Mouse (Mus musculus) neural tube, embryonic 12.5 days (tissue): ENCODE results near the gene Ankfn1. TPM values are rescaled to one million over a fixed set of nuclear protein-coding genes. Genes with fewer than 3 reads are reported as not detected.

Experiments used
- ATAC-seq: fragments of 200-750 bp; cut with Nextera tagmentation; 2 replicates; pipeline ENCODE4 v1.8.0; 2017; ENCODE audit warnings: low read depth, mild to moderate bottlenecking, moderate TSS enrichment, moderate library complexity; ENCODE audit not compliant: low FRiP score
- H3K27ac ChIP-seq: fragments of 300-500 bp; sonication (generic); 2 replicates; pipeline ENCODE4 v1.5.1; 2016
- H3K27me3 ChIP-seq: fragments of 300-500 bp; sonication (generic); replicated peaks from 2 replicates; pipeline ENCODE4 v1.6.1; 2016; ENCODE audit warnings: mild to moderate bottlenecking
- H3K36me3 ChIP-seq: fragments of 300-500 bp; sonication (generic); 2 replicates; pipeline ENCODE4 v1.6.1; 2016; ENCODE audit warnings: mild to moderate bottlenecking
- H3K4me1 ChIP-seq: fragments of 300-500 bp; sonication (generic); 2 replicates; pipeline ENCODE4 v1.6.1; 2016
- H3K4me2 ChIP-seq: fragments of 300-500 bp; sonication (generic); replicated peaks from 2 replicates; pipeline ENCODE4 v1.6.1; 2016; ENCODE audit warnings: mild to moderate bottlenecking
- H3K4me3 ChIP-seq: fragments of 300-500 bp; sonication (generic); 2 replicates; pipeline ENCODE4 v1.5.1; 2016
- H3K9ac ChIP-seq: fragments of 300-500 bp; sonication (generic); 2 replicates; pipeline ENCODE4 v1.6.1; 2016; ENCODE audit warnings: mild to moderate bottlenecking
- H3K9me3 ChIP-seq: fragments of 300-500 bp; sonication (generic); 2 replicates; pipeline ENCODE4 v1.6.1; 2016; ENCODE audit warnings: mild to moderate bottlenecking
- WGBS: fragments of 180-500 bp; shearing (Covaris S2); methylation state at CpG from one replicate; pipeline ENCODE4 v1.1.7; 2016; 5-methylcytosine and 5-hydroxymethylcytosine counted together
- polyA plus RNA-seq: library from polyadenylated mRNA; unstranded; fragments of >200 nt; fragmentation: Nextera tagmentation; extraction: Ambion mirVana; gene quantifications from 2 replicates; pipeline ENCODE4 v1.2.1, GENCODE M21; 2016

Ankfn1 gene
- polyA plus RNA-seq, 1 experiment from 2014 or later, result 1.2 TPM

GRCm38 (mm10) chr11:89501796-89502195 lies 275.7 kb downstream of the Ankfn1 start:
- Histone ChIP-seq H3K4me3 (no peak overlapping the region), H3K4me2 (no peak overlapping the region), H3K27ac (no peak overlapping the region), H3K27me3 (no peaks in the 10 kb centered on the region), H3K9ac (no peak overlapping the region), H3K36me3 (no peaks in the 10 kb centered on the region), H3K9me3 (no peaks in the 10 kb centered on the region), H3K4me1 (peaks cover 7% of the 10 kb centered on the region; the same call in 1 of the 2 replicates)
- ATAC-seq, result no peak
- WGBS, result 45% methylated on average over 7 of the region's 7 CpGs

DNA sequence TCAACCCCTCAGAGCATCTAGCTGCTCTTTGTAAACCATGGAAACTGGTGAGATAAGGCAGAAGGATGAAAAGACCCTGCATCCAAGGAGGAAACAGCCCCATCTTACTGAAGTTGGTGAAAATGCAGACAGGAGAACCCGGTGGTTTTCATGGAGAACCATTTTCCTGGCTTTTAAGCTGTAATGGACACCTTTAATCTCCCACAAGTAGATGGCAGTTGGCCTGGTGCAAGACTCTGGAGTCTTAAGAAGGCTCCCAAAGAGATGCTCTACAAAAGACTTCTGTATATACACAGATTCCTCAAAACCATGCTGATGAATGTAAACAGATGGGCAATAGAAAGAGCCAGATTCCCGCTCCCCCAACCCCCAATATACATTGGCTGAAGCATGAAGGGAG lies 276.5 kb downstream of the Ankfn1 start:
- WGBS, result 88% methylated on average over 2 of the region's 2 CpGs
- Histone ChIP-seq H3K36me3 (no peaks in the 10 kb centered on the region), H3K4me2 (no peak overlapping the region), H3K27me3 (no peaks in the 10 kb centered on the region), H3K4me1 (peaks cover 2% of the 10 kb centered on the region; the same call in 1 of the 2 replicates), H3K4me3 (no peak overlapping the region), H3K9me3 (no peaks in the 10 kb centered on the region), H3K9ac (no peak overlapping the region), H3K27ac (no peak overlapping the region)
- no peak for ATAC-seq

- no peak overlapping the region for H3K4me3 ChIP-seq
- no peak overlapping the region for H3K27ac ChIP-seq
- no peaks in the 10 kb centered on the region for H3K9me3 ChIP-seq
- no peaks in the 10 kb centered on the region for H3K27me3 ChIP-seq
- H3K4me1 ChIP-seq, result no peaks in the 10 kb centered on the region
- no peaks in the 10 kb centered on the region for H3K36me3 ChIP-seq
- ATAC-seq, result no peak
- 72% methylated on average over 6 of the region's 6 CpGs for WGBS
- no peak overlapping the region for H3K4me2 ChIP-seq
- H3K9ac ChIP-seq, result no peak overlapping the region
Measured at GRCm38 (mm10) chr11:89481084-89481483, 296.4 kb downstream of the Ankfn1 start.

- Histone ChIP-seq H3K27me3 (no peaks in the 10 kb centered on the region), H3K9me3 (no peaks in the 10 kb centered on the region), H3K27ac (no peak overlapping the region), H3K4me3 (no peak overlapping the region), H3K36me3 (no peaks in the 10 kb centered on the region), H3K4me2 (no peak overlapping the region), H3K4me1 (no peaks in the 10 kb centered on the region), H3K9ac (no peak overlapping the region)
- 73% methylated on average over 5 of the region's 5 CpGs for WGBS
- ATAC-seq, result no peak
Measured at GRCm38 (mm10) chr11:89476927-89477326, 300.5 kb downstream of the Ankfn1 start.

GRCm38 (mm10) chr11:89476047-89476446 lies 301.4 kb downstream of the Ankfn1 start:
- WGBS, result 86% methylated on average over 4 of the region's 4 CpGs
- Histone ChIP-seq H3K4me1 (no peaks in the 10 kb centered on the region), H3K4me3 (no peak overlapping the region), H3K9ac (no peak overlapping the region), H3K4me2 (no peak overlapping the region), H3K36me3 (no peaks in the 10 kb centered on the region), H3K9me3 (no peaks in the 10 kb centered on the region), H3K27ac (no peak overlapping the region), H3K27me3 (no peaks in the 10 kb centered on the region)
- no peak for ATAC-seq

DNA sequence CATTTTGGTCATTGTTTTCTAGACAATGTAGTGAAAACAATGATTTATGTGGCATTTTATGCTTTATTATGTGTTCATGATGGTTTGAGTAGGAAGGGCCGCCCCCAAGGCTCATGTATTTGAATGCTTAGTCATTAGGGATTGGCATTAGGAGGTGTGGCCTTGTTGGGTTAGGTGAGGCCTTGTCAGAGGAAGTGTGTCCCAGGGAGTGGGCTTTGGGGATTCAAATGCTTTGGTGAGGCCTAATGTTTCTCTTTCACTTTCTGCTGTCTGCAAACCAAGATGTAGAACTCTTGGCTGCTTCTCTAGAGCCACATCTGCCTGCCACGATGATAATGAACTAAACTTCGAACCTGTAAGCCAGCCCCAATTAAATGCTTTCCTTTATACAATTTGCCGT lies 304.6 kb downstream of the Ankfn1 start:
- H3K4me3 ChIP-seq, result no peak overlapping the region
- no peak overlapping the region for H3K9ac ChIP-seq
- H3K27me3 ChIP-seq, result no peaks in the 10 kb centered on the region
- no peak overlapping the region for H3K27ac ChIP-seq
- H3K36me3 ChIP-seq, result no peaks in the 10 kb centered on the region
- 82% methylated on average over 4 of the region's 4 CpGs for WGBS
- H3K4me1 ChIP-seq, result no peaks in the 10 kb centered on the region
- no peak for ATAC-seq
- H3K4me2 ChIP-seq, result no peak overlapping the region
- no peaks in the 10 kb centered on the region for H3K9me3 ChIP-seq

DNA sequence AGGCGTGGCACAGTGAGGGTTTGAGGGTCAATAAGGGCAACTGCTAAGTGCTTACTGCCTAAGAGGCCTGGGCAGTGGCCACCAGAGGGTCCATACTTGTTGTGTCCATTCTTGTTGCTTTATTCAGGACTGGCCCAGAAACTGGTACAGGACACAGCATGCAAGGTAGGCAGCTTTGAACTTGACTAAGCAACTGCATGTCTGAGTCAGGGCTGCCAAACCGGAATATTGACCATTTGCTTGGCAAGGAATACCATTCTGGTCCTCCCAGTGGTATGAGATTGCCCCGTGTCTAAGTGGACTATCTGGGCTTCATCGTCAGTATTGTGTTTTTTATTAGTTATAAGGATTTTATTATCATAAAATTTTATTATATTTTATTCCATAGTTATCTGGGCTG lies 312.1 kb downstream of the Ankfn1 start:
- no peaks in the 10 kb centered on the region for H3K36me3 ChIP-seq
- no peak overlapping the region for H3K27ac ChIP-seq
- H3K4me3 ChIP-seq, result no peak overlapping the region
- no peaks in the 10 kb centered on the region for H3K4me1 ChIP-seq
- no peak overlapping the region for H3K4me2 ChIP-seq
- 90% methylated on average over 4 of the region's 4 CpGs for WGBS
- no peaks in the 10 kb centered on the region for H3K27me3 ChIP-seq
- ATAC-seq, result no peak
- no peak overlapping the region for H3K9ac ChIP-seq
- H3K9me3 ChIP-seq, result no peaks in the 10 kb centered on the region

GRCm38 (mm10) chr11:89462216-89462615 lies 315.2 kb downstream of the Ankfn1 start:
- Histone ChIP-seq H3K9ac (no peak overlapping the region), H3K9me3 (no peaks in the 10 kb centered on the region), H3K27ac (no peak overlapping the region), H3K27me3 (no peaks in the 10 kb centered on the region), H3K36me3 (no peaks in the 10 kb centered on the region), H3K4me1 (no peaks in the 10 kb centered on the region), H3K4me2 (no peak overlapping the region), H3K4me3 (no peak overlapping the region)
- ATAC-seq, result no peak
- WGBS, result 90% methylated on average over 10 of the region's 10 CpGs

DNA sequence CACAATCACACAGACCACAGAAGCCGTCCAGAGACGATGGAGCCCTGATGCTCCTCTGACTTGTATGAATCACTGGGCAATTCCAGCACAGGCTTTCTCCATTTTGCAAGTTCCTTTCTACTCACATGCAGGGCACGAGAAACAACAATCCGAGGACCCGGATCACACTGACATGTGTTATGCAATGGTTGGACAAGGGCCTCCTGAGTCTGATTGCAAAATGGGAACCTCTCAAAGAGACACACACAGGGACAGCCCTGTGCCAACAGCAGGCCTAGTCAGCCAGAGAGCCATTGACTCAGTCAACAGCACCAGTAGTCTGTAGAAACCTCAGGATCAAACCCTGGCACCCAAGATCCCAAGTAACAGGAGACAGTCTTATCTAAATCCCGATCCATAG lies 318.0 kb downstream of the Ankfn1 start:
- Histone ChIP-seq H3K27me3 (no peaks in the 10 kb centered on the region), H3K9ac (no peak overlapping the region), H3K36me3 (no peaks in the 10 kb centered on the region), H3K4me3 (no peak overlapping the region), H3K4me1 (no peaks in the 10 kb centered on the region), H3K27ac (no peak overlapping the region), H3K4me2 (no peak overlapping the region), H3K9me3 (no peaks in the 10 kb centered on the region)
- no peak for ATAC-seq
- WGBS, result 93% methylated on average over 6 of the region's 6 CpGs

GRCm38 (mm10) chr11:89455647-89456231 lies 321.7 kb downstream of the Ankfn1 start:
- Histone ChIP-seq H3K36me3 (no peaks in the 10 kb centered on the region), H3K9me3 (no peaks in the 10 kb centered on the region), H3K27ac (no peak overlapping the region), H3K4me3 (no peak overlapping the region), H3K9ac (no peak overlapping the region), H3K4me2 (no peak overlapping the region), H3K4me1 (0 out of 2 replicates have a peak, but pooled peaks cover 3% of the 10 kb centered on the region), H3K27me3 (no peaks in the 10 kb centered on the region)
- whole genome bisulfite sequencing, result 67% methylated on average over 5 of the region's 5 CpGs
- no peak for ATAC-seq

DNA sequence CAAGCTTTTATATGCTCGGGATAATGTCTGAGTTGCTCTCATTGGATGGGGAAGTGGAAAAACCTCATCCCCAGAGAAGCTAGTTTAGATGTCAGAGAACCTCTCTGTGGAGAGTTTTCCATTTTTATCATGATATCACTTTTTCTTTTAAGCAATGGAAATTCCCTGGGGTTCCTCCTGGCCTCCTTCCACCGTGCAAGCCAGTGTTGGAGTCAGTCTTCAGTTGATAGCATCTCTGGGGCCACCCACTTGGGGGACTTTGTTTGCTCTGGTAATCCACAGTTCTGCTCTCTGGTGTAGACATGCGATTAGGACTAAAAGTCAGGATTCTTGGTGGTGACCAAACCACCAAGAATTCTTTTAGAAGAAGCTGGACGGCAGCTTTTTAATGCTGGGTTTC lies 322.8 kb downstream of the Ankfn1 start:
- no peak overlapping the region for H3K9ac ChIP-seq
- H3K4me3 ChIP-seq, result no peak overlapping the region
- no peaks in the 10 kb centered on the region for H3K9me3 ChIP-seq
- no peak overlapping the region for H3K4me2 ChIP-seq
- 0 out of 2 replicates have a peak, but pooled peaks cover 3% of the 10 kb centered on the region for H3K4me1 ChIP-seq
- no peaks in the 10 kb centered on the region for H3K27me3 ChIP-seq
- no peaks in the 10 kb centered on the region for H3K36me3 ChIP-seq
- ATAC-seq, result no peak
- H3K27ac ChIP-seq, result no peak overlapping the region
- 77% methylated on average over 4 of the region's 4 CpGs for WGBS

GRCm38 (mm10) chr11:89452862-89453261 lies 324.6 kb downstream of the Ankfn1 start:
- no peak overlapping the region for H3K4me3 ChIP-seq
- no peak overlapping the region for H3K4me2 ChIP-seq
- 26% methylated on average over 2 of the region's 2 CpGs for WGBS
- H3K9ac ChIP-seq, result no peak overlapping the region
- H3K27ac ChIP-seq, result no peak overlapping the region
- no peaks in the 10 kb centered on the region for H3K27me3 ChIP-seq
- no peaks in the 10 kb centered on the region for H3K9me3 ChIP-seq
- H3K4me1 ChIP-seq, result 0 out of 2 replicates have a peak, but pooled peaks cover 3% of the 10 kb centered on the region
- no peaks in the 10 kb centered on the region for H3K36me3 ChIP-seq
- no peak for ATAC-seq

GRCm38 (mm10) chr11:89450406-89450805 lies 327.0 kb downstream of the Ankfn1 start:
- Histone ChIP-seq H3K4me2 (no peak overlapping the region), H3K9ac (no peak overlapping the region), H3K9me3 (no peaks in the 10 kb centered on the region), H3K4me1 (0 out of 2 replicates have a peak, but pooled peaks cover 3% of the 10 kb centered on the region), H3K36me3 (no peaks in the 10 kb centered on the region), H3K27me3 (no peaks in the 10 kb centered on the region), H3K4me3 (no peak overlapping the region), H3K27ac (no peak overlapping the region)
- no peak for ATAC-seq
- WGBS, result 89% methylated on average over 4 of the region's 4 CpGs
